ENCODE assay signal across 7 mouse cellular contexts in genomic region chr2:27237342-27237741, GRCm38 (mm10). TPM values are rescaled to one million over a fixed set of nuclear protein-coding genes. Genes with fewer than 3 reads are reported as not detected.
A peak's percentile ranks its signal among the peaks of the same experiment; 100 is the strongest.
DNase-seq lines count a peak whose midpoint lies in the region; ATAC-seq and TF ChIP-seq lines count a peak whose summit lies in the region.

No protein-coding gene starts in this region.

- no peak overlapping the region for H3ac ChIP-seq in C2C12 (ENCODE audit: control insufficient read depth, insufficient read length, low read depth)

- H3K27ac ChIP-seq in forebrain, postnatal 0 days (ENCODE audit: low read depth, low read length), result no peak overlapping the region
- H3K27ac ChIP-seq in kidney, adult 2 months (ENCODE audit: insufficient read depth, low read depth, low read length), result no peak overlapping the region
- H3K27ac ChIP-seq in lung, embryonic 16.5 days (ENCODE audit: low read length), result no peak overlapping the region

- no peak overlapping the region for H3K4me3 ChIP-seq in C2C12 (ENCODE audit: insufficient read depth, poor library complexity, severe bottlenecking)
- no peak overlapping the region for H3K4me3 ChIP-seq in forebrain, postnatal 0 days (ENCODE audit: low read depth, low read length)
- no peak overlapping the region for H3K4me3 ChIP-seq in kidney, adult 2 months (ENCODE audit: insufficient read depth, low read depth, low read length)
- H3K4me3 ChIP-seq in lung, embryonic 16.5 days (ENCODE audit: low read length), result no peak overlapping the region

- 23% methylated on average over 4 of the region's 4 CpGs for WGBS in forebrain, postnatal 0 days
- 45% methylated on average over 4 of the region's 4 CpGs for WGBS in kidney, adult 2 months
- WGBS in lung, embryonic 16.5 days, result 36% methylated on average over 4 of the region's 4 CpGs

- no peaks in the 10 kb centered on the region for H3K4me1 ChIP-seq in forebrain, postnatal 0 days (ENCODE audit: insufficient read depth)
- no peaks in the 10 kb centered on the region for H3K4me1 ChIP-seq in kidney, adult 2 months (ENCODE audit: control insufficient read depth, insufficient read depth, low read length)
- peaks cover 4% of the 10 kb centered on the region for H3K4me1 ChIP-seq in lung, embryonic 16.5 days (replicated peaks; ENCODE audit: control insufficient read depth, insufficient read depth, low read length)

- peak; percentile 41 for DNase-seq in ES-CJ7 (ENCODE audit: low read depth, low spot score)
- peak; percentile 58 for DNase-seq in cerebellum, adult 11 months
- DNase-seq in forebrain, postnatal 0 days, result peak; percentile 72
- DNase-seq in kidney, adult 2 months, result peak; percentile 68
- DNase-seq in retina, postnatal 7 days (ENCODE audit: low read depth, low spot score), result peak; percentile 52

- H3K79me3 ChIP-seq in C2C12 (ENCODE audit: low read depth), result no peaks in the 10 kb centered on the region

- H3K9me3 ChIP-seq in forebrain, postnatal 0 days (ENCODE audit: low read length), result no peaks in the 10 kb centered on the region
- H3K9me3 ChIP-seq in lung, embryonic 16.5 days (ENCODE audit: control insufficient read depth, low read length), result no peaks in the 10 kb centered on the region

- TF ChIP-seq CTCF in C2C12 (IDR thresholded peaks at IDR 0.05; ENCODE audit: control insufficient read depth, insufficient read depth, insufficient read length), result peak; percentile 48
- TF ChIP-seq CTCF in forebrain, postnatal 0 days (IDR thresholded peaks at IDR 0.05; ENCODE audit: low read depth), result peak; percentile 91
- TF ChIP-seq CTCF in kidney, adult 2 months (conservative IDR thresholded peaks at IDR 0.05; ENCODE audit: insufficient read depth, insufficient read length, low read depth, low read length), result peak; percentile 82

- H3K4me2 ChIP-seq in forebrain, postnatal 0 days (ENCODE audit: low read depth), result no peak overlapping the region
- no peak overlapping the region for H3K4me2 ChIP-seq in lung, embryonic 16.5 days (ENCODE audit: low read depth, low read length)

- no peaks in the 10 kb centered on the region for H3K27me3 ChIP-seq in C2C12 (ENCODE audit: control insufficient read depth, insufficient read depth, insufficient read length)
- no peaks in the 10 kb centered on the region for H3K27me3 ChIP-seq in forebrain, postnatal 0 days (ENCODE audit: insufficient read depth, low read length)
- no peaks in the 10 kb centered on the region for H3K27me3 ChIP-seq in kidney, adult 2 months (replicated peaks; ENCODE audit: control insufficient read depth, insufficient read depth, low read length)
- H3K27me3 ChIP-seq in lung, embryonic 16.5 days (ENCODE audit: control insufficient read depth, insufficient read depth, low read depth, low read length), result no peaks in the 10 kb centered on the region

- no peak overlapping the region for H3K9ac ChIP-seq in forebrain, postnatal 0 days
- H3K9ac ChIP-seq in lung, embryonic 16.5 days (ENCODE audit: low read length), result no peak overlapping the region

- ATAC-seq in forebrain, postnatal 0 days, result peak; percentile 45
- ATAC-seq in lung, embryonic 16.5 days (ENCODE audit: low read depth), result peak; percentile 15; the same call in 1 of the 2 replicates

- no peaks in the 10 kb centered on the region for H3K36me3 ChIP-seq in C2C12 (ENCODE audit: control insufficient read depth, insufficient read depth)
- H3K36me3 ChIP-seq in forebrain, postnatal 0 days (ENCODE audit: insufficient read depth), result no peaks in the 10 kb centered on the region
- no peaks in the 10 kb centered on the region for H3K36me3 ChIP-seq in kidney, adult 2 months (ENCODE audit: control insufficient read depth, insufficient read depth, low read length)
- no peaks in the 10 kb centered on the region for H3K36me3 ChIP-seq in lung, embryonic 16.5 days (ENCODE audit: control insufficient read depth, insufficient read depth, low read length)

- TF ChIP-seq POLR2A in kidney, adult 2 months (IDR thresholded peaks at IDR 0.05; ENCODE audit: low read depth, low read length), result no peak

- H3K79me2 ChIP-seq in C2C12 (ENCODE audit: control insufficient read depth, insufficient read depth), result no peaks in the 10 kb centered on the region

TF ChIP-seq in C2C12, 6 proteins besides CTCF, POLR2A, EP300 and RAD21:
- TF ChIP-seq MYOG (IDR thresholded peaks at IDR 0.05; ENCODE audit: control insufficient read depth, extremely low read depth, insufficient read length) (no peak), MAX (IDR thresholded peaks at IDR 0.05) (no peak), USF1 (IDR thresholded peaks at IDR 0.05; ENCODE audit: low read depth) (no peak), CEBPB (IDR thresholded peaks at IDR 0.05; ENCODE audit: low read depth) (no peak), MYOD1 (IDR thresholded peaks at IDR 0.05; ENCODE audit: control insufficient read depth, insufficient read length, low read depth) (no peak), FOSL1 (IDR thresholded peaks at IDR 0.05; ENCODE audit: insufficient read depth, low read length, poor library complexity, severe bottlenecking) (no peak)

RNA-seq across cellular contexts. Expression of gene Sardh, which starts 10.8 kb away (rescaled TPM):
- 8.7 TPM for polyA plus RNA-seq in C2C12 (2012; fragmentation: generic; extraction: Trizol)
- 7.2 and 7.5 TPM in 2 replicates for total RNA-seq in forebrain, postnatal 0 days (2014; rRNA removed)
- 5.7 and 6.2 TPM in 2 replicates for polyA plus RNA-seq in forebrain, postnatal 0 days (2015; fragmentation: Nextera tagmentation; extraction: Ambion mirVana)
- polyA plus RNA-seq in kidney, adult 2 months (2012; rRNA removed), result 232 and 278 TPM in 2 replicates
- polyA plus RNA-seq in lung, embryonic 16.5 days (2015; fragmentation: Nextera tagmentation; extraction: Ambion mirVana), result 24.3 and 32.0 TPM in 2 replicates
